Mouse (Mus musculus) bone marrow macrophage, adult 2 months (primary cell): ENCODE data around the gene Fbxl15.

Experiments used
- CTCF ChIP-seq: IDR thresholded peaks from 2 replicates; pipeline ENCODE4 v1.5.1; 2012; ENCODE audit warnings: low read depth, mild to moderate bottlenecking, low read length, moderate library complexity
- POLR2A ChIP-seq: IDR thresholded peaks from 2 replicates; pipeline ENCODE4 v1.6.1; 2012; ENCODE audit warnings: mild to moderate bottlenecking, low read depth, low read length, borderline replicate concordance

- TF ChIP-seq POLR2A (no peak), CTCF (no peak)
Observed at GRCm38 (mm10) chr19:46347146-46347545, 19.2 kb downstream of the Fbxl15 start.
